Mouse (Mus musculus): ENCODE data around the gene Mospd2. TPM values are rescaled to one million over a fixed set of nuclear protein-coding genes. Genes with fewer than 3 reads are reported as not detected.

The Mospd2 gene
- 10 to 100 TPM in 2 of 4 experiments, 1 to 10 TPM in 2; 9.6 to 13.1 (median 10.4) TPM for total RNA-seq (2022)

DNA sequence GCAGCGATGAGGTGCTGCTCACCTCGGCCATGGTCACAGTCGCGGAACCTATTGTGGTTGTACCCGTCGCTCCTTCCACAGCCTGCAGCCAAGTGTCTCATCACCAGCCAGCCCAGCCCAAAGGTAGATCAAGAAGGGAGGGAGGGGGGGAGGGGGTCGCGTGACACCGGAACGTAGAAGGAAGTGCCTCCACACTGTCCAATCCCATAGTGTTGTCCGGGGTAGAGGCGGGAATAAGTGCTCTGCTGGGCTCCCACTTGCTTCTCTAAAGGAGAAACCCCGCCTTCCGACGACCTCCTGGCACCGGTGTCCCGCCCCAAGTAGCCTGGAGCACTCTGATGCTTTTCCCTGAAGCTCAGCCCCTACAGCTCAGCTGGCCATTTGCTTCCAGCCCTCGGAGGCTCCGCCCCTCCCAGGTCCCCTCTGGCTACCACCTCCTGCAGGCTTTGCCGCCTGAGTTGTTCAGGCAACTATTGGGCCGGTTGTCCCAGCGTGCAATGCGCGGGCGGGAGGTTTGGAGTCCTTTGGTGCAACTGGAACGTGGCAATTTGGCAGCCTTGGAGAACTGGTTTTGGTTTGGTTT lies at the start of gene Mospd2, which contains the start of gene Fancb:
Gene Mospd2, minus strand, starts transcription at position 183 of the 583 bp plus-strand sequence.
Gene Fancb, plus strand, starts transcription at position 400 of the 583 bp plus-strand sequence.
- peak; percentile 92 for DNase-seq (ENCODE audit: low spot score)

DNA sequence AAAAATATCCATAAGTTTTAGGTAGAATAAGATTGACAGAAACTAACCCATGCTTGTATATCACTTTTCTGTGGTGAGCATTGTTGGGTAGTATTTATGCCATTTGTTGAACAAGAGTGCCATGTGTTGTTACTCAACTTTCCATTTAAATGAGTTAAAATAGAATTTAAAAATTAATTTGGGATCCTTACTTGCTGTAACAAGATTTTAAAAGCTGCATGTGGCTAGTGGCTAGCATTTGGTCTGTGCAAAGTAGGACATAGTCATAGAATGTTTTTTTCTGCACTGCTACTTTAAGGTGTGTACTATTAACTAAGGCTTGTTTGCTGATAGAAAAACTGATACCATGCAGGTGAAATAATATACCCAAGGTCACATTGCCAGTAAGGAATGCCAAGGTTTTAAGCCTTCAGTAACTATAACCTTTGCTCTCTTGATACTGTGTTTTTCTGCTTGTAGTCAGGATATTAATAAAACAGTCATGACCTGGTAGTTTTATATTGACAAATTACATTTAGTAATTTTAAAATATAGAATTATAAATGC lies 24.7 kb upstream of the Mospd2 start, which contains the start of gene Gm17604:
Gene Gm17604, minus strand, starts transcription at position 51 of the 546 bp plus-strand sequence.
- no peak for DNase-seq (ENCODE audit: low spot score)

DNA sequence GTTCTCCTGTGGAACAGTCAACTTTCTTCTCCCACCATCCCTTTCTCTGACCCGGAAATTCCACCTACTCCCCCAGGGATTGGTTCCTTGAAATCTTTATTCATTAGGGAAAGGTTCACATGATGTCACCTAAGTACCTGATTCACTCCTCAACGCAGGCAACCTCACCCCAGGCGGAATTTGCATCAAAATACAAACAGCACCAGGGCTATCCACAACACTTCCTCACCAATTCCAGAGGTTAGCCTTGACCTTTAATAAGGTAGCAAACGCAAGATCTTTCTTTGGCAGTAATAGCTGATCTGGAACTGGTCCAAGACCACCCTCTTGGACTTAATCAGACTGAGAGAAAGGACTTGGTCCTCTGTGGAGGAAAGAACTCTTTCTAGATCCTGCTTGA lies 23.0 kb upstream of the Mospd2 start:
- peak; percentile 25 for DNase-seq (ENCODE audit: low spot score)

DNA sequence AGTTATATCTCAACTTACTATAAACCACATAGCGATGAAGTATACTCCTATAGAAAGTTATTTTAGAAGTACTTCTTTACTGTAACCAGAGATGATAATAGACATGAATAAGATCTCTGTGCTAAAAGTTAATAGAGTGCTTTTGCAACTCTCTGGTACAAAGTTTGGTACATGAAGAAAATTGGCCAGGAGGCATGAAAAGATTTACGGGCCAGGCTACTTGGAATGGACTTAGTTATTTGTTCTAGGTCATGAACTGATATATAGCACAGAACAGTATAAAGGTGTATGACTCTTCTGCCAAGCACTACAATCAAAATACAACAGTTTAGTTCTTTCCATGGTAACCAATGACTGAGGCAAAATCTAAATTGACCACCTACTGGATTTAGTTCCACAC lies 1.3 kb downstream of the Mospd2 start:
- DNase-seq (ENCODE audit: low spot score): no peak

DNA sequence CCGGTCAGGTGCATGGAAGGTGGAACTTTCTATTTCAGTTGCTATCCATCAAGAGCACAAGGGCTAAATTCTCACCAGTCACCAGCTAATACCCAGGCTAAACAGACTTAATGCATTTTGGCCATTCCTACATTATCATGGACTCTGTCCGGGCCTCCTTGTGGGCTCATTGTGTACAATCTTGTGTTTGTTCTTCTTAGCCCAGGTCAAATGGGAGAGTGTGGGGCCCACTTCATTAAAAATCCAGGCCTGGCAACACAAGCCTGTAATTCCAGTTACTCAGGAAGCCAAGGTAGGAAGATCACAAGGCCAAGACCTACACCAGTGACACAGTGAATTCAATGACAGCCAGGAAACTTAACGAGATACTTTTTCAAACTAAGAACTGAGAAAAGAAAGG lies 9.0 kb downstream of the Mospd2 start:
- no peak for DNase-seq (ENCODE audit: low spot score)

DNA sequence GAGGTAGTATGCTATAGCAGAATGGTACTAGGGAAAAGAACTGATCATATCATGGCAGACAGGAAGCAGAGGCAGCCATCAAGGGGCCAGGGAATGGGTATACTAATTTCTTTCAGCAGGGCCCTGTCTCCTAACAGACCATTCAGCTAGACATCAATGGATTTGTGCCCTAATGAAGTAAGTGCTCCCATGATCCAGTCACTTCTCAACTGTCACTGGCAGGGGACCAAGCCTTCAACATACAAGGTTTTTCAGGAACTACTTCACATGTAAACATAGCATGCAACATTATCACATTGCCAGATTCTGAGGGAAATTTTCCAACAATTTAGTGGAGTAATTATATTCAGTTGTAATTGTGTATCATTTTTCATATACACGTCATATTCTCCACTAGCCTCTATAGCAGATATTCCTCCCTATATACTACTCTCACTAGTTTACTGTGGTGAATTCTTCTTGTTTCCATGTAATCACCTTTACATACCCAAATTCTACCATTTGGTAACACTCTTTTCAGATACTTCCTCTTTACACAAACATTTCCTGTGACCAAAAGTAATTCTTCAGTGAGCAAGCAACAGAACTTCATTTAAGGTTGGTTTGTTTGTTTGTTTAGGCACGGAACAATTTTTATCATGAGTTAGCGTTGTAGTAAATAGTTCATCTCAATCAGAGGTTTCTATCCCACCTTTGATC lies 14.3 kb downstream of the Mospd2 start:
- no peak for DNase-seq (ENCODE audit: low spot score)

DNA sequence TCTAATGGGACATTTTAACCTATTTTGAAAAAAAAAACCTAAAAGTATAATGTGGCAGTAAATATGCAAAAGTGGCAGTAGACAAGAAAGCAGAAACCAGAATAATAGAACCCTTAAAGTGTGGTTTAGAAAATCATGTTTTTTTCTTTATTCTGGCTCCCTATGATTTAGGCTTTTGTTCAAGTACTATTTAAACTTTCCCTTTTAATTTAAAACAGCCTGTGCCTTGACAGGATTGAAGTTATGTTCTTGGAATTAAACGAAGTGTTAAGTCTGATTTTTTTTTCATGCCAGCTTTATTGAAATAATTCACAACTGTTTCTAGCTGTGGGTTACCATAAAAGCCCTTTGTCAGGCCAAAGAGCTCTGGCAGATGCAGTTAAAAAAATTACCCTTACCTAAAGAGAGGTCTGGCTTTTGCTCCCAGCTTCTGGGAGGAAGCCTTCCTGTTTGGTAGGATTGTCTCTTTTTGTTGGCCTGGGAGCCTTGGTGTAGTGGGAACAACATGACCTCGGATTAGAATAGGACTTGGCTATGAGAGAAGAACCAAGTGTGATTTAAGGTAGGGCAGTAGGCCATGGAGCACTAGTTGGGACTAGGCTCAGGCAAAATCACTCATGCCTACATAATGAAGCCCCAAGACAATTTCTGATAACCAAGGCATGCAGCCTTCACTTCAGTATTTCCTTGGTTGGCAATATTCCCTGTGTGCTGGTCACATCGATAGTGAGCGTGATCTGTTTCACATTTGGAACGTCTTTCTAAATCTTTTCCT lies 27.4 kb downstream of the Mospd2 start:
- peak; percentile 55 for DNase-seq (ENCODE audit: low spot score)

DNA sequence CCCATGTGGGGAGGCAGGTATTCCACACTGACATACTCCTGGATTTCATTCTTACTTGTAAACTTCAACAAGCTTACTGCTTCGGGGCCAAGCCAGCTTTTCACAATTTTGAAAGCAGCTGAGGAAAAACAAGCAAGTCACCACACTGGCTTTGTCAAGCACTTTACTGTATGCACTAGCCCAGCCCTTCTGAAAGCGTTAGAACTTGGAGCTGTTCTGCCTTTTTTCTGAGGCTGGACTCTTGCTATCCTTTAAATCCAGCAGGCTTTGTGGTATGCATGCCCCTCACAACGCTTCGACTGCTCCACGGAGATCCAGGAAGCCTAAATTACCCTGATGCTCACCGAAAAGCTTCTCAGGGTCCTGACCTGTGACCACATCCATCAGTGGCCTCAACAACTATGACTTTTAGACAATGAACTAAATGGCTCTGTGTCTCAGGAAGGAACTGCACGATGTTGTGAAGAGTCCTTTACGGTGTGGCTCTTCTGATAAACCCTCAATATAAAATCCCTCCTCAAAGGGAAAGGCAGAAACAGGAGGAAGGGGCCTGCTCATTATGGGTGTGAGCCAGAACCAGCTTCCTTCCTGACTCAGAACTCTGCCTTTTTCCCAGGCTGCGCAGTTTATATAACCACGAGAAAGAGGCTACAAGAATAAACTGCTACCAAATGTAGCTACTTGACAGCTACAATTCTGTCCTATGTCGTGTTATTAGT lies 28.2 kb downstream of the Mospd2 start:
- DNase-seq (ENCODE audit: low spot score): peak; percentile 27

DNA sequence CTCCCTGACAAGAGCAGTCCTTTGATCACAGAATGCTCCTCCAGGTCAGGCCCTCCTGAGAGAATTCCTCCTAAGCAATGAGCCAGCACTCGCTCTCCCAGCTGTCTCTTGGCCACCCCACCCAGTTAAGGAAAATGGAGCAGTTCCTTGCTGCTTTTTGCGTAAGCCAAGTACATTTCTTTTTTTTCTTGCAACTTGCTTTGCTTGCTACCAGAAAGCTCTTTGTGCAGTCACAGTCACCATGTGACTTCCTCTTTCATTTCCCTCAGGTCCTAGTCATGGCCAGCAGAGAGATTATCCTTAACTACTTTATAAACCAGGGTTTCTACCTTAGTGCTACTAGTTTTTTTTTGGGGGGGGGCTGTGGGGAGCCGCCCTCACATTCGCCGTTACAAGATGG lies 38.6 kb downstream of the Mospd2 start:
- peak; percentile 13 for DNase-seq (ENCODE audit: low spot score)

DNA sequence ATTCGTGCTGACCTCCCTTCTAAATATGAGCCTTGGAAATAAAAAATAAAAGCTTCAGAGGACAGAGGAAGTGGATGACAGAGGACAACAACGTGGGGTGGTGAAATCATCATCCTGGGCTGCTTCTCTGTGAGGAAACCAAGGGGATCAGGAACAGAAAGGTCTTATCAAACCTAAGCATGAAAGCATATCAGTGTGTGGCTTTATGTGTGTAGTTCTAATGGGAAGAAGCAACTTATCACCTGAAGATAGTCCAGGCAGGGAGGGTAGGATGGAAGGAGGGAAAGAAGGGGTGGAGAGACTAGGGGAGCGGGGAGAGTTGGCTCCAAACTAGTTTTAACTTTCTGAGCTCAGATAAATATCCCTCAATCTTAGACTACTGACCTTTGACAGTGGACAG lies 67.2 kb downstream of the Mospd2 start:
- no peak for DNase-seq (ENCODE audit: low spot score)

DNA sequence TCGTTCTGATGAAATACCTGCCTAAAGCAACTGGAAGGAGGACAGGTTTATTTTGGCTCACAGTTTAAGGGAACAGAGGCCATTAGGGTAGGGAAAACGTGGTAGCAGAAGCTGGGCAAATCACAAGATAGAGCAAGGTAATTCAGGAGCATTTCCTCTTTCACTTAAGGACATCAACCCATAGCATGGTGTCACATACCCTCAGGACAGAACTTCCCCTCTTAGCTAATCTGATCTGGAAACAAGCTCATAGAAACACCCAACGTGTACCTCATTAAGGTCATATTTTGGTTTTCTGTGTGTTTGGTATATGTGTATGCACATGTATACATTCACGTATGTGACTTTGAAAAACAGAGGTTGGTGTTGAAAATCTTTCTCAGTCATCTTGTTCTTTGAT lies 68.0 kb downstream of the Mospd2 start:
- no peak for DNase-seq (ENCODE audit: low spot score)

DNA sequence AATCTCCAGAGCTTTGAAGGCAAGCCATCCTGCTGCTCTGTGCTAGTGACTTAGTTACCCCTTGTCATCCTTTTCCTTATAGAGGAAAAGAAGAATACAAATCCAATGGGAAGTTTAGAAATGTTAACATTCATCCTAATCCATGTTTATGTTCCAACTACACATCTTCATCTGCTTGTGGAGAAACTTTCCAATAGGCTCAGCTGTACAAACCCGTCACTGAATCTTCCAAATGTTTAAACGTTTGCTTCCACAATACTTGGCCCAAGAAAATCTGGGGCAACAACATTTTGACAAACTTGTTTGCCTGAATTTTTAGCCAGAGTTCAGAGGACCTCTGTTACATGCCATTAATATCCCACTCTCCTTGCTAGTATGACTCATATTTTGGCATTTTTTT lies 78.3 kb downstream of the Mospd2 start:
- DNase-seq (ENCODE audit: low spot score): no peak

DNA sequence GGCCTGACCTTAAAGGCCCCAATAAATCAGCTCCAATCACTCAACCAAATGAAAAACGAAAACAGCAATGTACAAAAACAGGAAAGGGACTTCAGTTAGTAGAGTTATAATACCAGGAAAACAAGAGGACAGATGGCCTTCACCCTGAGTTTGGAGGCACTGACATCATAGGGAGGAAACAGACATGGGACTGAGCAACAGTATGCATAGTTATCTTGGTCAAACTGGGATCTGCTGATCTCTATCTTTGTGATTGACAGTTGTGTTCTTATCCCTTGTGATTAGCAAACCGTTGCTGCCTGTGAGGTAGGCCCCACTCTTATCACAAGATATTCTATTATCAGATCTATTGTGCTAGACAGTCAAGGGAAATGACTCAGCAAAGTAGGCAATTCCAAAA lies 80.4 kb downstream of the Mospd2 start:
- DNase-seq (ENCODE audit: low spot score): no peak

DNA sequence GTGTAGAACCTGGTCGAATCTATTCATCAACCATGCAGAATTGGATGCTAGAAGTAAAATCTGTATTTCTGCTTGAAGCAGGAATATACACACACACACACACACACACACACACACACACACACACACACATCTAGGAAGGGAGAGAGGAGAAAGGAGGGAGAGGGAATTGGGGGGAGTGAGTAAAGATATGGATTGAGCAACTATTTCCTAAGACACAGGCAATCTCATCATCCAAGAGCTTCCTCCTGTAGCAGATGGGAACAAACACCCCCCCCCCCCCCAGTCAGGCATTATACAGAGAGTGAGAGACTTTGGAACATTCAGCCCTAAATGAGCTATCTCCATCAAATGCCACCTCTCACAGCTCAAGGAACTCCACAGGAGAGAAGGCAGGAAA lies 93.9 kb downstream of the Mospd2 start:
- DNase-seq (ENCODE audit: low spot score): no peak

Other genes with a start within 250 kb of the Mospd2 start
- under 1 TPM; 0.53 to 0.84 (median 0.72) TPM for gene Fancb, start 217 bp upstream of the Mospd2 start, total RNA-seq (2022)
- gene Gm17604, start 24.5 kb upstream of the Mospd2 start, total RNA-seq (2022): not detected

Measured in heart, adult 8-10 months (tissue).